Mouse (Mus musculus) CH12.LX (cell line): ENCODE results near the gene Klhl33. TPM values are rescaled to one million over a fixed set of nuclear protein-coding genes. Genes with fewer than 3 reads are reported as not detected.
A peak's percentile ranks its signal among the peaks of the same experiment; 100 is the strongest.
"Not testable (repeated sequence)": the region's sequence is repeated elsewhere in the genome, so short reads cannot be mapped to it uniquely, and the experiment has no call there.

Experiments
- DNase-seq: peaks from one replicate; pipeline ENCODE4 v3.0.0-alpha.2; 2013; ENCODE audit errors: extremely low read depth
- H3K27ac ChIP-seq: 2 replicates; pipeline ENCODE4 v1.5.1; 2012; ENCODE audit warnings: low read depth, mild to moderate bottlenecking, control low read depth, moderate library complexity; ENCODE audit not compliant: insufficient read depth
- H3K27me3 ChIP-seq: replicated peaks from 2 replicates; pipeline ENCODE3; 2012; ENCODE audit warnings: inconsistent platforms
- H3K36me3 ChIP-seq, 2 experiments: replicated peaks in 1 of 2; 2 replicates each; pipeline versions ENCODE3 to v1.6.1; 2012; ENCODE audit warnings: inconsistent platforms in 1 of 2, low read length in 1 of 2, mild to moderate bottlenecking in 1 of 2, mixed read lengths in 1 of 2, moderate library complexity in 1 of 2; ENCODE audit not compliant: control insufficient read depth in 1 of 2, insufficient read depth in 1 of 2
- H3K4me1 ChIP-seq, 2 experiments: 2 replicates each; pipeline ENCODE4 v1.6.1; 2012; ENCODE audit warnings: inconsistent platforms in 1 of 2, moderate library complexity in 1 of 2; ENCODE audit not compliant: insufficient read depth in 2 of 2, control insufficient read depth in 1 of 2
- H3K4me2 ChIP-seq: 2 replicates; pipeline ENCODE4 v1.6.1; 2012; ENCODE audit warnings: low read depth, mild to moderate bottlenecking, control low read depth; ENCODE audit not compliant: poor library complexity, insufficient read depth, severe bottlenecking
- H3K4me3 ChIP-seq, 3 experiments: fragments of 150-350 bp in 1 of 3; sonication (generic) in 1 of 3; replicated peaks in 1 of 3; 2 replicates each; pipeline versions ENCODE3 to v1.5.1; 2011 to 2012; ENCODE audit warnings: low read depth in 2 of 3, low read length in 2 of 3, mild to moderate bottlenecking in 2 of 3, moderate library complexity in 2 of 3, control low read depth in 1 of 3, improper control_type of control experiment in 1 of 3, inconsistent platforms in 1 of 3, mixed read lengths in 1 of 3; ENCODE audit not compliant: poor library complexity in 1 of 3
- H3K79me2 ChIP-seq: replicated peaks from 2 replicates; pipeline ENCODE4 v1.6.1; 2012; ENCODE audit warnings: mild to moderate bottlenecking, moderate library complexity; ENCODE audit not compliant: control insufficient read depth, poor library complexity, insufficient read depth, severe bottlenecking; ENCODE audit errors: extremely low read depth
- H3K9ac ChIP-seq: 2 replicates; pipeline ENCODE4 v1.6.1; 2012; ENCODE audit warnings: low read depth, mild to moderate bottlenecking, control low read depth, moderate library complexity; ENCODE audit not compliant: insufficient read depth
- H3K9me3 ChIP-seq: replicated peaks from 2 replicates; pipeline ENCODE3; 2012; ENCODE audit warnings: low read length, inconsistent platforms, mixed read lengths
- CHD1 ChIP-seq: IDR thresholded peaks from 2 replicates; pipeline ENCODE4 v1.6.1; 2012; ENCODE audit warnings: low read depth, low read length, improper control_type of control experiment, inconsistent platforms
- CHD2 ChIP-seq: IDR thresholded peaks from 2 replicates; pipeline ENCODE4 v1.6.1; 2011; ENCODE audit warnings: low read length, improper control_type of control experiment
- E2F4 ChIP-seq: IDR thresholded peaks from 2 replicates; pipeline ENCODE4 v1.6.1; 2011; ENCODE audit warnings: low read depth, low read length, improper control_type of control experiment; ENCODE audit not compliant: insufficient replicate concordance
- EP300 ChIP-seq: IDR thresholded peaks from 2 replicates; pipeline ENCODE4 v1.6.1; 2011; ENCODE audit warnings: low read length, improper control_type of control experiment
- ETS1 ChIP-seq: conservative IDR thresholded peaks from 2 replicates; pipeline ENCODE4 v1.6.1; 2012; ENCODE audit warnings: low read depth, mild to moderate bottlenecking, inconsistent platforms, low read length, improper control_type of control experiment, moderate library complexity
- HCFC1 ChIP-seq: IDR thresholded peaks from 2 replicates; pipeline ENCODE4 v1.6.1; 2012; ENCODE audit warnings: low read depth, mild to moderate bottlenecking, inconsistent platforms, low read length, improper control_type of control experiment
- JUN ChIP-seq: IDR thresholded peaks from 2 replicates; pipeline ENCODE4 v1.6.1; 2011; ENCODE audit warnings: low read depth, mild to moderate bottlenecking, low read length, improper control_type of control experiment, moderate library complexity; ENCODE audit not compliant: insufficient read depth
- MAFK ChIP-seq: IDR thresholded peaks from 2 replicates; pipeline ENCODE4 v1.6.1; 2011; ENCODE audit warnings: low read length, improper control_type of control experiment; ENCODE audit not compliant: insufficient replicate concordance
- MAX ChIP-seq: IDR thresholded peaks from 2 replicates; pipeline ENCODE4 v1.6.1; 2011; ENCODE audit warnings: low read length, improper control_type of control experiment
- MAZ ChIP-seq: IDR thresholded peaks from 2 replicates; pipeline ENCODE4 v1.6.1; 2012; ENCODE audit warnings: low read depth, mild to moderate bottlenecking, inconsistent platforms, low read length, improper control_type of control experiment, moderate library complexity
- MEF2A ChIP-seq: IDR thresholded peaks from 2 replicates; pipeline ENCODE4 v1.6.1; 2014; ENCODE audit warnings: low read depth, mild to moderate bottlenecking, inconsistent platforms, low read length, improper control_type of control experiment, borderline replicate concordance
- MXI1 ChIP-seq: IDR thresholded peaks from 2 replicates; pipeline ENCODE4 v1.6.1; 2011; ENCODE audit warnings: mild to moderate bottlenecking, low read depth, low read length, improper control_type of control experiment
- MYC ChIP-seq: IDR thresholded peaks from 2 replicates; pipeline ENCODE4 v1.6.1; 2011; ENCODE audit warnings: low read depth, mild to moderate bottlenecking, improper control_type of control experiment, low read length
- NELFE ChIP-seq: IDR thresholded peaks from 2 replicates; pipeline ENCODE4 v1.6.1; 2011; ENCODE audit warnings: low read depth, low read length, improper control_type of control experiment
- RCOR1 ChIP-seq: conservative IDR thresholded peaks from 2 replicates; pipeline ENCODE4 v1.6.1; 2012; ENCODE audit warnings: low read depth, mild to moderate bottlenecking, inconsistent platforms, low read length, improper control_type of control experiment
- SIN3A ChIP-seq: IDR thresholded peaks from 2 replicates; pipeline ENCODE4 v1.6.1; 2012; ENCODE audit warnings: low read length, improper control_type of control experiment, inconsistent platforms
- SMC3 ChIP-seq: IDR thresholded peaks from 2 replicates; pipeline ENCODE4 v1.6.1; 2011; ENCODE audit warnings: low read depth, low read length, improper control_type of control experiment
- TCF12 ChIP-seq: IDR thresholded peaks from 2 replicates; pipeline ENCODE4 v1.6.1; 2014; ENCODE audit warnings: low read depth, mild to moderate bottlenecking, inconsistent platforms, low read length, improper control_type of control experiment
- UBTF ChIP-seq: IDR thresholded peaks from 2 replicates; pipeline ENCODE4 v1.6.1; 2012; ENCODE audit warnings: low read depth, mild to moderate bottlenecking, inconsistent platforms, low read length, improper control_type of control experiment, moderate library complexity
- USF1 ChIP-seq: IDR thresholded peaks from 2 replicates; pipeline ENCODE4 v1.6.1; 2014; ENCODE audit warnings: low read depth, mild to moderate bottlenecking, inconsistent platforms, low read length, improper control_type of control experiment
- ZMIZ1 ChIP-seq: IDR thresholded peaks from 2 replicates; pipeline ENCODE4 v1.6.1; 2012; ENCODE audit warnings: low read depth, mild to moderate bottlenecking, inconsistent platforms, low read length, improper control_type of control experiment
- ZNF384 ChIP-seq: IDR thresholded peaks from 2 replicates; pipeline ENCODE4 v1.6.1; 2012; ENCODE audit warnings: low read depth, low read length, improper control_type of control experiment, inconsistent platforms
- dilution Hi-C: fragments of 300-500 bp; cut with MboI; formaldehyde crosslinking; loops from 2 replicates; pipeline ENCODE4 v1.14.3; 2020; ENCODE audit warnings: low sequenced_read_pairs; ENCODE audit not compliant: extremely low pct_unique_long_range_greater_than_20kb, extremely low pct_ligation_motif_present
- in situ Hi-C: fragments of 300-500 bp; cut with MboI; formaldehyde crosslinking; loops from 3 replicates; pipeline ENCODE4 v1.14.3; 2019; ENCODE audit warnings: low sequenced_read_pairs, low pct_ligation_motif_present, low pct_unique_long_range_greater_than_20kb, mixed read lengths
- polyA plus RNA-seq: library from polyadenylated mRNA; unstranded; fragments of >175 nt; gene quantifications from 2 replicates; pipeline ENCODE4 v1.2.1, GENCODE M21; 2012; ENCODE audit warnings: low read depth; ENCODE audit not compliant: insufficient read length
- total RNA-seq, 2 experiments: library from RNA; depleted of rRNA; stranded (reverse); fragments of 300-350 nt in 1 of 2; fragments of >200 nt in 1 of 2; gene quantifications; 2 replicates each; pipeline ENCODE4 v1.2.3; 2012 to 2014

Gene Klhl33
- total and polyA plus RNA-seq, 3 experiments = not detected

- dilution Hi-C loops, H3K27ac ChIP-seq, H3K79me2 ChIP-seq: not testable (repeated sequence)
- H3K4me2 ChIP-seq = peak overlapping the region; percentile 89; the same call in 1 of the 2 replicates
- 0 out of 2 replicates have a peak, but pooled peaks have one; percentile 29 for TF ChIP-seq CHD1
- TF ChIP-seq, all 38 proteins: peak for 1; not testable (repeated sequence) for 37
- in situ Hi-C loops, H3K27me3 ChIP-seq, H3K4me1 ChIP-seq, H3K9me3 ChIP-seq, DNase-seq: not testable (repeated sequence)
- peak overlapping the region; percentile 80 for H3K9ac ChIP-seq
- peak overlapping the region; percentile 53 to 96 (median 74) for H3K4me3 ChIP-seq
- H3K36me3 ChIP-seq = peaks cover 10 to 13% of the 10 kb centered on the region in 2 experiments
These were observed 47.8 kb upstream of the Klhl33 start for GRCm38 (mm10) chr14:50945081-50945480.

DNA sequence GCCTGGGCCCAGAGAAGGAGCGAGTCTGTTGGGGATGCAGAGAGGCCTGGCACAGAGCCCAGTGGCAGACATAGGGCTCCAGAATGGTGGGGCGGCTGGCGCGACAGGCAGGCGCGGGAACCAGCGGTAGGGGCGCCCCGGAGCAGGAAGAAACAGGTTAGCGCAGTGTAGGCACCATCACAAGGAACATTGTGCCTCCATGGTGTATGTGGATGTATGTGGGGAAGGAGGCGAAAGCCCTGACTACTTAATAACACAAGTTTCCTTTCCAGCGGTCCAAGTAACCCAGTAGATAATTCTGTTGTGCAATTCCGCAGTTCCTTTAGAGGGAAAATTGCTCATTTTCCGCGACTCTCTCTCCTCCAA, 47.3 kb upstream of the Klhl33 start:
- H3K27ac ChIP-seq = peak overlapping the region; percentile 56
- H3K9me3 ChIP-seq, H3K4me1 ChIP-seq, in situ Hi-C loops, H3K27me3 ChIP-seq, dilution Hi-C loops, H3K79me2 ChIP-seq: not testable (repeated sequence)
- peak; percentile 37 for DNase-seq
- peak; percentile 7; the same call in 1 of the 2 replicates for TF ChIP-seq NELFE
- peak; percentile 67 for TF ChIP-seq SIN3A
- TF ChIP-seq CHD1 = 0 out of 2 replicates have a peak, but pooled peaks have one; percentile 43
- peak; percentile 0; the same call in 1 of the 2 replicates for TF ChIP-seq ZMIZ1
- TF ChIP-seq MEF2A = peak; percentile 39; the same call in 1 of the 2 replicates
- TF ChIP-seq SMC3 = peak; percentile 0; the same call in 1 of the 2 replicates
- peak; percentile 26; the same call in 1 of the 2 replicates for TF ChIP-seq HCFC1
- TF ChIP-seq UBTF = peak; percentile 75; the same call in 1 of the 2 replicates
- 0 out of 2 replicates have a peak, but pooled peaks have one; percentile 34 for TF ChIP-seq MAX
- 0 out of 2 replicates have a peak, but pooled peaks have one; percentile 37 for TF ChIP-seq MYC
- H3K36me3 ChIP-seq = peaks cover 9 to 12% of the 10 kb centered on the region in 2 experiments
- H3K9ac ChIP-seq = peak overlapping the region; percentile 80
- peak overlapping the region; percentile 53 to 96 (median 74) for H3K4me3 ChIP-seq
- peak overlapping the region; percentile 89; the same call in 1 of the 2 replicates for H3K4me2 ChIP-seq

- peaks cover 4 to 8% of the 10 kb centered on the region in 2 experiments for H3K36me3 ChIP-seq
- H3K79me2 ChIP-seq = peaks cover 6% of the 10 kb centered on the region
- H3K4me3 ChIP-seq = peak within 1 kb of the TSS; percentile 53 to 96 (median 74)
- peak within 1 kb of the TSS; percentile 80 for H3K9ac ChIP-seq
- no peaks in the 10 kb centered on the region for H3K9me3 ChIP-seq
- peak within 1 kb of the TSS; percentile 89 for H3K4me2 ChIP-seq
- peak within 1 kb of the TSS; percentile 56 for H3K27ac ChIP-seq
- H3K4me1 ChIP-seq = peaks cover 5 to 9% of the 10 kb centered on the region in 2 experiments; a peak in 3 of 4 replicates
- no peaks in the 10 kb centered on the region for H3K27me3 ChIP-seq
- in situ Hi-C loops (no loop called here), dilution Hi-C loops (no loop called here)
- peak; percentile 95 for DNase-seq
- TF ChIP-seq USF1 (no peak), EP300 (no peak), ETS1 (no peak), MAZ (no peak), NELFE (peak; percentile 96), JUN (no peak), MAX (no peak; the same call in 1 of the 2 replicates), HCFC1 (peak; percentile 41), ZNF384 (no peak), MXI1 (peak; percentile 59), E2F4 (no peak), MAFK (no peak), CHD2 (no peak), MYC (no peak), RCOR1 (no peak), TCF12 (peak; percentile 68), CHD1 (no peak)
These were observed 46.8 kb upstream of the Klhl33 start, which contains the start of gene Gm49342 for GRCm38 (mm10) chr14:50943932-50944667. Gene Gm49342, plus strand, starts transcription at chr14:50944517.
